Mouse (Mus musculus): ENCODE measurements around the gene Actrt2.

DNA sequence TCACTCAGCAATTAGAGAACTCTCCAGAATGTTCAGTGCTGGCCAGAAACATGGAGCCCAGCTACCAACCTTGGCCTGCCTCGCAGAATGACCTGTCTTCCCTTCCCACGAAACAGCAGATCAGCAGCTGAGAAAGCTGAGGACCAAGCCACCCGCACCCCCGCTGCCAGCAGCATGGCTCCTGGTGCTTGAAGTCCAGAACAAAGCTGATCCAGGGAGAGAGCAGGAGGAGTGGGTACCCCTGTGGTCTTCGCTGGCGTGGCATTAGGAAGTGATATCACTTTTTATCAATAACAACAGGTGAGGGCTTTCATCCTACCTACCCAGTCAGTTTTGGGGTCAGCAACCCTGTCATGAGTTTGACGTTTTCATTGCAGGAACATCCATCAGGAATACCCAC lies 36.9 kb upstream of the Actrt2 start:
- TF ChIP-seq CTCF (IDR thresholded peaks at IDR 0.05; ENCODE audit: low read depth, low read length) (no peak), POLR2A (IDR thresholded peaks at IDR 0.05; ENCODE audit: insufficient read depth, low read length) (no peak), EP300 (IDR thresholded peaks at IDR 0.05; ENCODE audit: insufficient read depth, low read depth, low read length) (no peak)

Data from ES-Bruce4 (cell line).